Mouse (Mus musculus) T-helper 1 cell (primary cell): ENCODE measurements around the gene Hspa4l.

Experiments used
- in situ Hi-C: fragments of 300-600 bp; cut with MboI, MseI; formaldehyde crosslinking; loops from one replicate; pipeline ENCODE4 v1.15.1; 2025; ENCODE audit warnings: high pct_unique_total_duplicates

The Hspa4l gene

DNA sequence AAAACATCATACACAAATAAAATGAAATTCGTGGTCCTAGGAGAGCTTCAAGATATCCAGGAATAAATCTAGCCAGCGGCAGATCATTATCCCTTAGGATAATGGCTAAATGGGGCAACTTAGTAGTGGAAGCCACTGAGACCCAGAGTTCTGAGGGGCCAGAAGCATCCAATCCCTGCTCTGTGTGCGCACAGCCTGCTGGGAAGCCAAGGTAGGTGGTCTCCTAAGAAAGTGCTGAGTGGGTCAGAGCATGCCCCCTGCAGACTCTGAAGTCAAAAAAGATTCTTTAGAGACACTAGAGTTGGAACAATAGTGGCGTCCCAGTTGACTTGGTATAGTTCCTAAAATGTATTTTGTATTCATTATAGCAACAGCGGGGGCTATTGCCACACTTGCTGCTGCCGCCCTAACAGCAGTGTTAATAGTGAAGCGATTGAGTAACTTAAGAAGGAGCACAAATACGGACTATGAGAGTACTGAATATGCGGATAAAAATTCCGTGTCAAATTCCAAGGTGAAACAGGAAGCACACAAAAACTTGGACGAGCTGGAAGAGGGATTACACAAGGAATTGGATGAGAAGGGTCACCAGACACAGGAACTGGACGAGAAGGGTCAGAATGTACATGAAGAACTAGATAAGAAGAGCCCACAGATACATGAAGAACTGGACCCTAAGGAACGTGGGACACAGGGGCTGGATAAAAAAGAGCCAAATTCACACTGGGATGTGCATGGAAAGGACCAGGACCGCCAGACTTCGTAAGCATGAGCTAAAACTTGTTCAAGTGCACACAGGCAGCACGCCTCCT lies at the start of gene Hspa4l:
Hspa4l (plus strand) TSS at position 472 of the 812 bp plus-strand sequence.
- in situ Hi-C loops, result no loop called here

DNA sequence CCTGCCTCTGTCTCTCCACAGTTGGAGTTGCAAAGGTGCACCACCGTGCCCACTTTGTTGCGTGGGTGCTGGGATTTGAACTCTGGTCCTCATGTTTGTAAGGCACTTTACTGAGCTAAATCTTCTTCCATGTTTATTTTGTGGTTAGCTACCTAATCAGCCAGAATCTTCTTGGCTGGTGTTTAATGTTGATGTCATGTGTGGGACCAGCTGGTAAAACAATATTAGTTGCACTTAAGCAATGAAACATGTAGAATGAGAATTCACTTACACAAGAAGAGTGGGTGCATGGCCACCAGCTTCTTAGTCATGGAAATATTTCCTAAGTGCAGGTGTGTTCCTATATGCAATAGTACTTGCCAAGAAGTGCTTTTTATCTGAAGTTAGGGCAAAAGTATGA lies 49.1 kb upstream of the Hspa4l start:
- in situ Hi-C loops, result no loop called here

DNA sequence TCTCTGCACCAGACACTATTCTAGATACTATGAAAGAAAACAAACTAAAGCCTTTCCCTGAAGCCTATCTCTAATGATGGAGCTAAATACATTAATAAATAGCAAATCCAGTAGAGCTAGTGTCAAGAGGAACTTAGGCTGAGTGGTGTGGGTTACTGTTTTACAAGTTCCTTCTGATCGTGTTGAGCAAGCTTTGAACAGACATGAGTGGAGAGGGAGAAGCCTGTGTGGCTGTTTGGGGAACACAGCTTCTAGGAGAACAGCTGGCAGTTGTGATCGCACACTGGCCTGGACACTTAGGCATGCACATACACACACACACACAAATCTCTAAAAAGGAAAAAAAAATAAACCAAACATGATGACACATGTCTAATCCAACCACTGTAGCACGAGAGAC lies 45.5 kb upstream of the Hspa4l start:
- in situ Hi-C loops, result no loop called here

DNA sequence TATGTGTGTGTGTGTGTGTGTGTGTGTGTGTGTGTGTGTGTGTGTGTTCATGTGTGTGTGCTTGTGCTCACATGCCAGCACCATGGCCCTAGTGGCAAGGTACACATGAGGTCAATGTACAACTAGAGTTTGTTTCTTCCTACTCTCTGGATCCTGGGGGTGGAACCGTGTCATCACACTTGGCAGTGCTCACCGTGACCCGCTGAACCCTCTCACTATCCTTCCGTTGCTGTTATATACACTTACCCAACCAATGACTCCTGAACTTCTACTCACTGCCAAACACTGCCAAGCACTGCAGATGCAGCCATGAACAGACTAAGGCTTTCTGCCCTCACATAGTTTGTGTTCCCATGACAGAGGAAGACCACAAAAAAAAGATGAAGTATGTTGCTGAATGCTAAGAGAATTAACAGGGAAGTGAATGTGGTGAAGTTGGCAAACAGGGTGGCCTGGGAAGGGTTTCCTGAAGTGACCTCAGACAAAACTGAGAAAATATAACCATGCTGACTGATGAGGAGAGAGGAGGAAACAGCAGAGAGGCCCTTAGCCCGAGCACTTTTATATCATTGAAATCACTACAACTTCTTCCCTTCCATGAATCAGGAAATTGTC lies 39.4 kb upstream of the Hspa4l start:
- in situ Hi-C loops, result no loop called here

DNA sequence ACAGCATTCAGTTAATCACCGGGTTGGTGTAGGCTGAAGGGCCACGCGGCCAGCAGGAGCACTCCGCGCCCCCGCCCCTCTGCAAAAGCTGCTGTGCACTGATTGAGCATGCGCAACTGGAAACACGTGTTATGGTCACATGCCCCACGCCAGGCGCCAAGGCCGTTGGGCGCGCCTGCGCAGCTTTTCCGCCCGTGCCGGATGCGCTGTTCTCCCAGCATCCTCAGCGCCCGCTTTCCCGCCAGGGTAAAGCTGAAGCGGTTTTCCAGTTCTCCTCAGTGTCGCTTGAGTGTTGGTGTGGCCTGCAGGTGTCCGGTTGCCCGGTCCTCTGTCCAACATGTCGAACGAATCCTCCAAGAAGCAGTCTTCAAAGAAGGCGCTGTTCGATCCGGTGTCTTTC lies 35.6 kb upstream of the Hspa4l start, which contains the start of gene Slc25a31:
Slc25a31 (plus strand) TSS at position 201 of the 400 bp plus-strand sequence.
- in situ Hi-C loops, result no loop called here

DNA sequence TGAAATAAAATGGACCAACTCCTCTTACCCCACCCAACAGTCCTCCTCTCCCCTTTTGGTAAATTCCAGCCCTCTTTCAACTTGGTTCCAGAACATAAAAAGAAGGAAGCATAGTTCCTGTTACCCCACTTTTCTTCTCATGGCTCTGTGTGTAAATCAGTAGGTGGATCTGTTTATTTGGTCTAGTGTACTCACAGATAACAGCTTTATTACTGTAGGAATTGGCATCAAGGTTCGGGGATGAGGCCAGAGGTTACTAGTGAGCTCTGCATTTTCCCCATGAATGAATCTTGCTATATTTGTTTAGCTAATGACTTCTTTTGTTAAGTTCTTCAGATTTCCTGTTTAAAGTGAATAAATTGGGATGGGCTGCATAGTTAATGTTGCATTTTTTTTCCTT lies 28.2 kb upstream of the Hspa4l start:
- in situ Hi-C loops, result no loop called here

DNA sequence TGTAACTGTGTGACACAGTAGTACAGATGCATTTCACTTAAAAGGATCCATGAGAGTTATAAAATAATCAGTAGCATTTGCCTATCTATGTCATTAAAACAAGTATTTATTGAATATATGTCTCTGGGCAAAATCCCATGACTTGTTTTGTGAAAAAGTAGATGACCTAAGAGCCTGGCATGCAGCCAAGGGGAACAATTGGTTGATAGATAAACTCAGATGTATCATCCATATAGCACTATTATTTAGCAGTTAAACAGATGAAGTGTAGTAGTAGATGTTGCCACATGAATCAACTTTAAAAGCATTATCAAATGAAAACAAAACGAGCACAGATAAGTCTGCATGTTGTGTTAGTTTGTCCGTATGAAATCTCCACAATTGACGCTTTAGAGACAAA lies 25.3 kb upstream of the Hspa4l start:
- in situ Hi-C loops, result no loop called here

DNA sequence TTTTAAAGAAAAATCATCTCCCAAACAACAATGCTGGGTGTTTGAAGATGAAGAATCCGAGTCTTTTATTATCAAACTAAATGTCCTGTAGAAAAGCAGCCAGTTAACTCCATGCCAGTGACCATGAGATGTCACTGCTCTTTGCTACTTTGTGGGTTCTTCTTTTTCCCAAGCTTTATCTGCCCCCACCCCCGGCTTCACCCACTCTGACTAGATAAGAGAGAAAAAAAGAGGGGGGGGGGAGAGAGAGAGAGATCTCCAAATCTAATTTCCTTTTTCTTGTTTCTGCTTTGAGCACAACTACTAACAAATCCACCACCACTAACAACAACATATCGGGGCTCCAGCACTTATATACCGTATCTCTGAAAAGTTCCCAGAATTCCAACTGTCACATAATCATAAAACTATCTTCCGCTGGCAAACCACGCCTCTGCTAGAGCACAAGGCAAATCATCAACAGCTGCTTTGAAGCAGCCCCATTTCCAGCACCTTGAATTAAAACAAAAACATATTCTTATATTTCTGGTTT lies 5.8 kb upstream of the Hspa4l start:
- in situ Hi-C loops, result no loop called here

DNA sequence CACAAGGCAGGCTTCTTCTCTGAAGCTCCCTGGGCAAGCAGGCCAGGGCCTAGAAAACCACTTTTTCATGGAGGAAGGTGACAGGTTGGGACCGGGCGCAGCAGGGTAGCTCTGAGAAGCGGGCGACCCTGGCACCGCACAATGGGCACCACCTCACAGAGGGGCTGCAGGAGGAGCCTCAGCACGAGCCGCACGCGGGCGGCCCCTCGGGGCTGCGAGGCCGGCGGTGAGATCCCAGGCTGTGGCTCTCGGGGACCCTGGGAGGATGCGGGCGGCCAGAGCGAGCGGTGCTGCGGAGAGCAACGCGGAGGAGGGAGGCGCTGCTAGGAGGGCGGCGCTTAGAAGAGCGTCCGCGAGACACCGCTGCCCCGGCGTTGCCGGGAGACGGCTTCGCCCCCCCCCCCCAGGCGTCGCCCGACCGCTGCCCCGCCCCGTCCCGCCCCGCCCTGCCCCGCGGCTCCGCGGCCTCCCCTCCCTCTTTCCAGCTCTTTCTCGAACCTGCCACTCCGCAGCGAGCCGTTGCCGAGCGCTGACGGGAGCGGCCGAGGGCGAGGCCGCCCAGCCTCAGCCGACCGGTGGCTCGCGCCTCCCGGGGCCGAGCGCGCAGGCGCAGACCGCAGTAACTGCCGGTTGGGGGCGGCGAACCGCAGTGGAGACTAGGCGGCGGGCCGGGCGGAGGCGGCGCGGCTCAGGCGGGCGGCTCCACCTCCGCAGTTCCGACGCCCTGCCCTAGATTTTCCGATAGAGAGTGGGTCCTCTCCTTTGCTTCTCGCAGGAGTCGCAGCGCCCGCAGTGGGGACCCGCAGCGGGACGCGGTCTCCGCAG lies 753 bp downstream of the Hspa4l start:
- in situ Hi-C loops, result no loop called here

DNA sequence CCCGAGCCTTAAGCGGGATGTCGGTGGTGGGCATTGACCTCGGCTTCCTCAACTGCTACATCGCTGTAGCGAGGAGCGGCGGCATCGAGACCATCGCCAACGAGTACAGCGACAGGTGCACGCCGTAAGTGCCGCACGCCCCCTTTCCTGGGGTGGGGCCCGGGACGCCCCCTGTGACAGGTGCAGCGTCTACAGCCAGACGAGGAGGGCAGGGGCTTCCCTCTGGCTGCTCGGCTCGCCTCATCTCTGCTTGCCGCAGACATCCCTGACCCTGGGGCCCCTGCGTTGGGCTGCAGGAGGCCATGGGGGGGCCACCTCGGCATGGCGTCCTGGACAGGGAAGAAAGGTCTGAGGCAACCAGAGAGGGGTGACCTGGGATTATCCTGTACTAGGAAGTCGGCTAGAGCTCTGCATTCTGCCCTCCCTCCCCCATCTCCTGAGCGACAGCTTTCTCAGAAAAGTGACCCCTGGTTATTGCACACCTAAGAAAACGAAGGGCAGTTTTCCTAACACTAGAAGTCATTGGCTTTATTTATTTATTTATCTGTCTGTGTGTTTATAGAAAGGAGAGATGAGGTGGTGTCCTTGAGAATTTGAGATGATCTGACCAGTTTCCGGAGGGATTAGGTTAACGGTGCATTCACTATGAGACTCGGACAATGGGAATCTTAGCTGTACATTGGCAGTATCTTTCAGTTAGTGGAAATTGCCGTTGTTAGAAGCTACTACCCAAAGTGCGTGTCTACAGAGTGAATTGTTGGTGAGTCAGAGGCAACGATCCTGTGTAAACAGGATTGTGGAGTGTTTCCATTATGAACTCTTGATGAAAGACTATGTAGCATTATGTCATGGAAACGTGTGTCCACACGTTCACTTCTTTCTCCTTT lies 1.6 kb downstream of the Hspa4l start:
- in situ Hi-C loops, result no loop called here

DNA sequence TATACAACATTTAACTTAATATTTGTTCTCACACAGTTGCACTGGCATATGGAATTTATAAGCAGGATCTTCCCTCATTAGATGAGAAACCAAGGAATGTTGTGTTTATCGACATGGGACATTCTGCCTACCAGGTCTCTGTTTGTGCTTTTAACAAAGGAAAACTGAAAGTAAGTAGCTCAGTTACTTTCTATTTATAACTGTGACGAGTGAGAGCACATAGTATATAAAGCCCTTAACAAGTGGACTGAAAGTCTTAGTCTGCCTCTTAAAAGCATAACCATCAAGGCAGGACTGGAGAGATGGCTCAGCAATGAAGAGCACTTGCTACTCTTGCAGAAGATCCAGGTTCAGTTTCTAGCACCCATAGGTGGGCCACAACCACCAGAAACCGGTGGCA lies 16.5 kb downstream of the Hspa4l start:
- in situ Hi-C loops, result no loop called here

DNA sequence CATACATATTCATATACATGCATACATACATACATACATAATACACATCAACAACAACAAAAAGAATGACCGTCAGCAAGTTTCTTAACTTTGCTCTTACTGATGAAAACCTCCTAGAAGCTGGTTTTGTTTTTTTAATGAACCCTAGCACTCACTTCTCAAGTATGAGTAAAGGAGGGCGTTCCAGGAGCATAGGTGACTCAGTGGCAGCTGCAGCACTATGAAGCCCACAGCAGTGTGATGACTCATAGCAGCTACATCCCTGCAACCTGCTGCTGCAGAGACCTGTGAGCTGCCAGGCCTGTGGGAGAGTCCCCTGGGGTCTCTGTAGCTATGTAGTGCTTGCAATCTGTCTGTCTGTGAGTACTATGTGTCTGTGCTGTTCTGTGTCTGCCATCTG lies 17.0 kb downstream of the Hspa4l start:
- in situ Hi-C loops, result no loop called here

DNA sequence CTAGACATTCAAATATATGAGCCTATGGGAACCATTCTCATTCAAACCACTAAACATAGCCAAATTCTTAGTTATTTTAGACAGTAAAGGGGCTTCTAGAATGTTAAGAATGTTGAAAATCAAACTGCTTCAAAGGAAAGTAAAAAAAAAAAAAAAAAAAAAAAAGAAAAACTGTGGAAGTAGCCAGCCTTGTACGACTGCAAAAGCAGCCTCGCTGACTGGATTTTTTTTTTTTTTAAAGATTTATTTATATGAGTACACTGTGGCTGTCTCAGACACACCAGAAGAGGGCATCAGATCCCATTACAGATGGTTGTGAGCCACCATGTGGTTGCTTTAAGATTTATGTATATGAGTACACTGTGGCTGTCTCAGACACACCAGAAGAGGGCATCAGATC lies 49.5 kb downstream of the Hspa4l start:
- in situ Hi-C loops, result no loop called here

DNA sequence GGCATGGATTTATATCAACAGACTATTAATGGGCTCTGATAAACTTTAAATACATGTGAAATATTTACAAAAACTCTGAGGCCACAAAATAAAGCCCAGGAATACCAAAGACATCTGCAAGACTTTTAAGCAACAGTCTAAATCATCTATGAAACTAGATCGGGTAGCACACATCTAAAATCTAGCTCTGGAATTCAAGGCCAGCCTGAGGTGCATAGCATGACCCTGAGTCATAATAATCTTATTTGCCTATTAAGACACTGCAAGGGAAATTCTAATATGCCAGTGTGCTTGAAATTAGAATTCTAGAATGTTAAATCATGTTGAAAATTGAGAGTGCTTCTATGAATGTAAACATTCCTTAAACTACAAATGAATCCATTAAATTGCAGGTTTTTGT lies 53.8 kb downstream of the Hspa4l start:
- in situ Hi-C loops, result no loop called here

DNA sequence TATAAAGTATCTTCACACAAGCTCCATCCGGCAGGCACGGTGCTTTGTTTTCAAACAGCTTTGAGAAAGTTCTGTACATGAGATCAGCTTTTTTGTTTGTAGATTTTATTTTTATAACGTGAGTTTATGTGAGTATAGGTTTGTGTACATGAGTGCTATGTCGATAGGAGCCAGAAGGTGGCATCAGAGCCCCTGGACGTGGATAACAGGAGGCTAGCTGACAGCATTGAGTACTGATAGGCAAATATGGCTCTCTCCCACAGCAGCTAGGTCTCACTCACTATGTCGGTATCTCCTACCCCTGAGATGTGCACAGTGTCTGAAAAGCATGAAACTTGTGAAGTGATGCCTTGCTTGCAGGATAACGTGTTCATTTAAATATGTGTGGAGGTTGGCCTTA lies 54.2 kb downstream of the Hspa4l start:
- in situ Hi-C loops, result no loop called here

DNA sequence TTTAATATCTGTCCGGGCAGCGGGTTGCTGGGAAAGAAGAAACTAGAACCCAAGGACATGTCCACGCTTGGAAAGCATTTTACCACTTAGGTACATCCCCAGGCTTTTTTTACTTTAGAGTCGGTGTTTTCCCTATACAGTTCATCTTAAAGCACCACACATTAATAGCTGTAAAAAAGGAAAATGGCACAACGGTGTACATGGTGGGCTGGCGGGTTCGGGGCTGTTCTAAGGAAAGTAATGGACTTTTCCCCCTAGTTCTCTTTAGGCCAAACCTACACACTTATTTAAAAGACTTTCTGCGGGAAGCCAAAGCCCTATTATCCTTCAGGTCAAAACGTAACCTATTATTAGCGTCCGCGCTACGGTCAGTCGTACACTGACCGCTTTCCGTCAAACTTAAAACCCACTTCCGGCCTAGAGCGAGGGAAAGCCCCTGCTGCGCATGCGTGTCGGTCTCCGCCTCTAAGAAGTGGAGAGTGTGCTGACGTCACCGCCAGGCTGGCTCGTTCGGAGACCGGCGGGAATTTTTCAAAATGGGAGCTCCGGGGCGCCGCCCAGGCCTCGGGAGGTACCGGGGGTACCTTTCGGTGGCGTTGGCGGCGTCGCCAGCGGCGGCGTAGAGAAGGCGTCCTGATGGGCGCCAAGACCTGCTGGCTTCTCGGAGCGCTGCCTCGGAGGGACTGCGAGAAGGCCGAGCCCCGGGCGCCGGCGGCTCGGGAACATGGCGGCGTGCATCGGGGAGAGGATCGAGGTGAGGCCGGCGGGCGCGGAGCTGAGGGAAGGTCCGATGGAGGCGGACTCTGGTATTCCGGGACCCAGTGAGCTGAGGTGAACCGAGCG lies 55.5 kb downstream of the Hspa4l start, which contains the start of gene Plk4:
Plk4 (plus strand) TSS at position 490 of the 843 bp plus-strand sequence.
- in situ Hi-C loops, result no loop called here

DNA sequence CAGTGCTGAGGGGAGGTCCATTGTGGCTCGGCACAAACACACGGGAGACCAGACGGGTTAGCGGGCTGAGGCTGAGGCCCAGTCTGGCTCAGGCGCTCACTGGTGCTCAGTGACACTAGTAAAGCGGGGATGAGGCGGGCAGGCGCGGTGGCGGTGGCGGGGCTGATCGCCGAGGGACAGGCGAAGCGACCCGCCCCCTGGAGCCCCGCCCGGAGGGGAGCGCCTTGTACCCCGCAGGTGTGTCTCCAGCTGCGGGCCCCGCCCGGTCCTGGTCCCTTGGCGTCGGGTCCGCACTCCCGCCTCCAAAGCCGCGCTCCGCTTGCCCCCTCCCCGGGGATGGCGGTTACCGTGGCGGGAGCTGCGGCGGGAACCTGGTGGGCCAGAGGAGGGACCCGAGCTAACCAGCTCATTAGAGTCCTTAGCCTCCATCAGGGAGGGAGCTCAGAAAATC lies 56.1 kb downstream of the Hspa4l start:
- in situ Hi-C loops, result no loop called here

DNA sequence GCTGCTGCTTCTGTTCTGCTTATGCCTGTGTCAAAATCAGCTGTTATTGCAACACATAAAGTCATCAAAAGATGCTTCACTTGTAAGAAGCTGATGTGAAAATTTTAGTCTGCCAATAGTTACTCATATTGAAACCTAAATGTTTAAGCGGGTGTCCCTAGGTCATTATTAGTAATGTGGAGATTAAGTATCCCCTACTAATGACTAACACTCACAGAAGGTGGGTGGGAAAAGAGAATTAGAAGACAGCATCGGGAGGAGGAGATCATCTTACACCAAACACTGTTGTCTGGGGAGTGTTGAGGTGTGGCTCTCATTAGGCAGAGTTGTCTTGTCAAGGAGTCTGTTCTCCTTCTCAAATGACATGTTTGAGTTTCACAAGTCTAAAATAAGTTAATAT lies 62.6 kb downstream of the Hspa4l start:
- in situ Hi-C loops, result no loop called here

DNA sequence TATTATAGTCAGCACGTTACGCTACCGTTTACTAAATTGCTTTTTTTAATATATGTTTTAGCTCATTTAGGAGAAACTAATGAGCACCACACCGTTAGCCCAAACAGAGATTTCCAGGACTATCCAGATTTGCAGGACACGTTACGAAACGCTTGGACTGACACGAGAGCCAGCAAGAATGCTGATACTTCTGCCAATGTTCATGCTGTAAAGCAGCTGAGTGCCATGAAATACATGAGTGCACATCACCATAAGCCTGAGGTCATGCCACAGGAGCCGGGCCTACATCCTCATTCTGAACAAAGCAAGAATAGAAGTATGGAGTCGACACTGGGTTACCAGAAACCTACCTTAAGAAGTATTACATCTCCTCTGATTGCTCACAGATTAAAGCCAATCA lies 64.4 kb downstream of the Hspa4l start:
- in situ Hi-C loops, result no loop called here

DNA sequence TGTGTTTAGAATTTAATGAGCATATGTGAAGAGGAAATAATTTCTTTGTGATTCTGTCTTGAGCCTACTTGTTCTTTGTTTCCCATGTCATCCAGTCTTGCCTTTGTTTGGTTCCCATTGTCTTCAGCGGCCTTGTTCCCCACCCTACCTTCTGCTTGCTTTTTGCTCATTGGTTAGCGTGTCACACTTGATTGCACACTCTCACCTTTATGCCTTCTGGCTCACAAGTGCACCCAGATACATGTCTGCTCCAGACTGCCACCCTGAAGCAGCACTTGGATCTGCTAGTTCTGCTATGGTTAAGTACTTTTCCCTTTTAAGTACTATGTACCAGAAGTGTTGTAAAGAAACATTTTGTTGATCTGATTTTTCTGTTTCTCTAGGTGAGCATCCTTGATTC lies 65.6 kb downstream of the Hspa4l start:
- in situ Hi-C loops, result no loop called here
